In genomic region chr4:105703408-105703807, GRCm38 (mm10) we compare ENCODE assay signal across 24 mouse cellular contexts.
"Had no signal": no experiment of that assay in that cellular context is flagged by ENCODE, and none has a peak within 500 bp of the region (broad histone marks: within the 10 kb centered on the region; RNA-seq: fewer than 3 reads in every experiment).

No protein-coding gene starts in this region.

- DNase-seq: gastrocnemius, postnatal 14 days; gastrocnemius, postnatal 36 days; heart, postnatal 10 days; heart, postnatal 4 days; kidney, adult 18-20 months; kidney, adult 8-10 months; kidney, postnatal 10 days; kidney, postnatal 25 days; kidney, postnatal 4 days; left cerebral cortex, postnatal 4 days had no signal

- H3K4me1 ChIP-seq: heart, embryonic 10.5 days; heart, embryonic 12.5 days; intestine, embryonic 15.5 days had no signal

- H3K27me3 ChIP-seq: hindbrain, embryonic 12.5 days; intestine, embryonic 15.5 days; limb, embryonic 13.5 days; limb, embryonic 15.5 days had no signal

- H3K27ac ChIP-seq: heart, embryonic 10.5 days; hindbrain, embryonic 10.5 days; hindbrain, embryonic 12.5 days; hindbrain, embryonic 14.5 days; intestine, embryonic 15.5 days; layer of hippocampus, adult 2 months; left cerebral cortex, adult 2 months; limb, embryonic 13.5 days; limb, embryonic 15.5 days had no signal

- H3K4me2 ChIP-seq: heart, embryonic 12.5 days; hindbrain, embryonic 12.5 days; hindbrain, embryonic 14.5 days; intestine, embryonic 15.5 days; limb, embryonic 13.5 days; limb, embryonic 15.5 days; liver, embryonic 11.5 days had no signal

- H3K36me3 ChIP-seq: heart, embryonic 10.5 days; heart, embryonic 12.5 days; hindbrain, embryonic 10.5 days; hindbrain, embryonic 12.5 days; intestine, embryonic 15.5 days; limb, embryonic 13.5 days; limb, embryonic 15.5 days had no signal

- H3K9ac ChIP-seq: heart, embryonic 12.5 days; hindbrain, embryonic 12.5 days; hindbrain, embryonic 14.5 days; intestine, embryonic 15.5 days; limb, embryonic 13.5 days; limb, embryonic 15.5 days had no signal

- ATAC-seq: hindbrain, embryonic 16.5 days; inflammation-experienced regulatory T-cells, adult 6 months; intestine, embryonic 15.5 days; intestine, postnatal 0 days had no signal

- H3K9me3 ChIP-seq: heart, embryonic 10.5 days; heart, embryonic 12.5 days; hindbrain, embryonic 10.5 days; hindbrain, embryonic 12.5 days; intestine, embryonic 15.5 days; limb, embryonic 13.5 days; limb, embryonic 15.5 days had no signal

- H3K4me3 ChIP-seq: heart, embryonic 10.5 days; heart, embryonic 12.5 days; hindbrain, embryonic 10.5 days; hindbrain, embryonic 12.5 days; intestine, embryonic 15.5 days; layer of hippocampus, adult 2 months; left cerebral cortex, adult 2 months; limb, embryonic 13.5 days; limb, embryonic 15.5 days had no signal
